Mouse (Mus musculus) MEL (cell line): ENCODE data around the gene Nyap1.

Source experiments
- CTCF ChIP-seq, 3 experiments: IDR thresholded peaks in 2 of 3; conservative IDR thresholded peaks in 1 of 3; 2 replicates each; pipeline ENCODE4 v1.5.1; 2011 to 2012; ENCODE audit warnings: low read length in 3 of 3, low read depth in 2 of 3, mild to moderate bottlenecking in 2 of 3, improper control_type of control experiment in 1 of 3, inconsistent platforms in 1 of 3, mixed read lengths in 1 of 3, moderate library complexity in 1 of 3; ENCODE audit not compliant: control insufficient read depth in 1 of 3, insufficient read depth in 1 of 3, poor library complexity in 1 of 3, severe bottlenecking in 1 of 3
- E2F4 ChIP-seq: IDR thresholded peaks from 2 replicates; pipeline ENCODE4 v1.6.1; 2011; ENCODE audit warnings: low read depth, low read length, improper control_type of control experiment, borderline replicate concordance
- EP300 ChIP-seq, 2 experiments: IDR thresholded peaks; 2 replicates each; pipeline ENCODE4 v1.6.1; 2011; ENCODE audit warnings: improper control_type of control experiment in 2 of 2, low read length in 2 of 2, low read depth in 1 of 2, mild to moderate bottlenecking in 1 of 2
- ETS1 ChIP-seq: IDR thresholded peaks from 2 replicates; pipeline ENCODE4 v1.6.1; 2012; ENCODE audit warnings: low read depth, mild to moderate bottlenecking, inconsistent platforms, low read length, improper control_type of control experiment, moderate library complexity
- HCFC1 ChIP-seq: IDR thresholded peaks from 2 replicates; pipeline ENCODE4 v1.6.1; 2012; ENCODE audit warnings: low read depth, mild to moderate bottlenecking, inconsistent platforms, low read length, improper control_type of control experiment, moderate library complexity
- JUND ChIP-seq: IDR thresholded peaks from 2 replicates; pipeline ENCODE4 v1.6.1; 2011; ENCODE audit warnings: low read depth, mild to moderate bottlenecking, improper control_type of control experiment, low read length
- MAX ChIP-seq: IDR thresholded peaks from 2 replicates; pipeline ENCODE4 v1.6.1; 2011; ENCODE audit warnings: low read length, improper control_type of control experiment
- MAZ ChIP-seq: IDR thresholded peaks from 2 replicates; pipeline ENCODE4 v1.6.1; 2012; ENCODE audit warnings: low read depth, mild to moderate bottlenecking, inconsistent platforms, low read length, improper control_type of control experiment
- NRF1 ChIP-seq: IDR thresholded peaks from 2 replicates; pipeline ENCODE4 v1.6.1; 2014; ENCODE audit warnings: low read depth, mild to moderate bottlenecking, inconsistent platforms, low read length, improper control_type of control experiment, moderate library complexity; ENCODE audit not compliant: poor library complexity, insufficient read depth, severe bottlenecking
- POLR2A ChIP-seq, 2 experiments: IDR thresholded peaks; 2 replicates each; pipeline ENCODE4 v1.6.1; 2011 to 2012; ENCODE audit warnings: low read length in 2 of 2, mild to moderate bottlenecking in 2 of 2, control low read depth in 1 of 2, improper control_type of control experiment in 1 of 2, low read depth in 1 of 2, moderate library complexity in 1 of 2; ENCODE audit not compliant: control insufficient read depth in 1 of 2, insufficient read depth in 1 of 2, poor library complexity in 1 of 2
- RCOR1 ChIP-seq: IDR thresholded peaks from 2 replicates; pipeline ENCODE4 v1.6.1; 2012; ENCODE audit warnings: low read depth, mild to moderate bottlenecking, inconsistent platforms, low read length, improper control_type of control experiment
- TCF12 ChIP-seq: IDR thresholded peaks from 2 replicates; pipeline ENCODE4 v1.6.1; 2014; ENCODE audit warnings: low read depth, mild to moderate bottlenecking, inconsistent platforms, low read length, improper control_type of control experiment, moderate library complexity

GRCm38 (mm10) chr5:137749196-137749836 lies 7.9 kb upstream of the Nyap1 start:
- TF ChIP-seq POLR2A (IDR thresholded peaks at IDR 0.05; ENCODE audit: control insufficient read depth in 1 of 2, insufficient read depth in 1 of 2, low read depth in 1 of 2, low read length in 2 of 2, poor library complexity in 1 of 2) (no peak; a peak in 1 of 4 replicates), CTCF (IDR thresholded peaks at IDR 0.05 in 2 of 3, conservative IDR thresholded peaks at IDR 0.05 in 1 of 3; ENCODE audit: control insufficient read depth in 1 of 3, insufficient read depth in 1 of 3, low read depth in 2 of 3, low read length in 3 of 3, poor library complexity in 1 of 3, severe bottlenecking in 1 of 3) (no peak), MAZ (no peak), RCOR1 (no peak), MAX (no peak), E2F4 (no peak), TCF12 (no peak), JUND (no peak), ETS1 (no peak), NRF1 (no peak), EP300 (IDR thresholded peaks at IDR 0.05; ENCODE audit: low read depth in 1 of 2, low read length in 2 of 2) (no peak), HCFC1 (no peak)
